Mouse (Mus musculus) megakaryocyte, embryonic 14.5 days (primary cell): ENCODE data around the gene Phf21a.

Experiments used
- FLI1 ChIP-seq: IDR thresholded peaks from 2 replicates; pipeline ENCODE4 v1.6.1; 2012; ENCODE audit warnings: low read length, inconsistent platforms, mixed read lengths
- GATA1 ChIP-seq: IDR thresholded peaks from 3 replicates; pipeline ENCODE4 v1.6.1; 2012; ENCODE audit warnings: mixed read lengths, low read length, inconsistent platforms, borderline replicate concordance

DNA sequence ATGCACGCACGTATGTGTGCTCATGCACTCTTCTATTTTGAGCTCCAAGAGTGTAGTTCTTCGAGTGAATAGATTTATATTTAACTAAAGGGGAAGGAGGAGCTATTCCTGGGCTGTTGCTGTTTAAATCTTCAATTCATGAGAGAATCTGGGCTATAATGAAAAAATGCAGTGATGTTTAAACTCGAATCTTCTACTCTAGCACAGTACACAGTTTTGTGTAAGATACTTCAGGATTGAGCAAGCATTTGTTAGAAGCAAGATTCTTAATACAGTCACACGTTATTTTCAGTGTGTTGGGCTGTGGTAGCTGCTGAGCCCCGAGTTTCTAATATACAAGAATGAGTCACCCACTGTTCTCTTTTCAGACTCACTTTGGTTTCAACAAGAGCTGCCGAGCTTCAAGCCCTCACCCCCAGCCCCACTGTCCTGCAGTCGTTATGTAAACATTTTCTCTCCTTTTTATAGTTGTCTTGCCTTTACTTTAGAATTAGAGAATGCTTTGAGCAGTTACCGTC is 173.2 kb downstream of the Phf21a start:
- no peak for TF ChIP-seq FLI1
- no peak for TF ChIP-seq GATA1
